Mouse (Mus musculus): ENCODE measurements around the gene LTO1.
"Not testable (repeated sequence)": the region's sequence is repeated elsewhere in the genome, so short reads cannot be mapped to it uniquely, and the experiment has no call there.

Gene LTO1

GRCm38 (mm10) chr7:144914948-144915750 is at the start of gene LTO1:
TSS of gene LTO1 (plus strand) at chr7:144915100.
- in situ Hi-C loops (cut with MboI, MseI), result no loop called here

- in situ Hi-C loops (cut with MboI, MseI), result no loop called here
Observed at GRCm38 (mm10) chr7:144867161-144867560, 47.7 kb upstream of the LTO1 start.

GRCm38 (mm10) chr7:144867602-144868001 is 47.3 kb upstream of the LTO1 start:
- in situ Hi-C loops (cut with MboI, MseI), result no loop called here

- in situ Hi-C loops (cut with MboI, MseI), result no loop called here
Observed at GRCm38 (mm10) chr7:144872420-144872819, 42.5 kb upstream of the LTO1 start.

GRCm38 (mm10) chr7:144873160-144873559 is 41.7 kb upstream of the LTO1 start:
- in situ Hi-C loops (cut with MboI, MseI), result no loop called here

GRCm38 (mm10) chr7:144874226-144874625 is 40.7 kb upstream of the LTO1 start:
- in situ Hi-C loops (cut with MboI, MseI), result no loop called here

- in situ Hi-C loops (cut with MboI, MseI), result no loop called here
Observed at GRCm38 (mm10) chr7:144878401-144878800, 36.5 kb upstream of the LTO1 start.

- in situ Hi-C loops (cut with MboI, MseI), result no loop called here
Observed at GRCm38 (mm10) chr7:144883106-144883505, 31.8 kb upstream of the LTO1 start.

GRCm38 (mm10) chr7:144887672-144888071 is 27.2 kb upstream of the LTO1 start:
- in situ Hi-C loops (cut with MboI, MseI), result no loop called here

- in situ Hi-C loops (cut with MboI, MseI), result no loop called here
Observed at GRCm38 (mm10) chr7:144888564-144889299, 26.2 kb upstream of the LTO1 start.

GRCm38 (mm10) chr7:144890661-144891060 is 24.2 kb upstream of the LTO1 start:
- in situ Hi-C loops (cut with MboI, MseI), result not testable (repeated sequence)

- in situ Hi-C loops (cut with MboI, MseI), result no loop called here
Observed at GRCm38 (mm10) chr7:144891863-144892262, 23.0 kb upstream of the LTO1 start.

GRCm38 (mm10) chr7:144892322-144892721 is 22.6 kb upstream of the LTO1 start:
- in situ Hi-C loops (cut with MboI, MseI), result no loop called here

GRCm38 (mm10) chr7:144894191-144894590 is 20.7 kb upstream of the LTO1 start:
- in situ Hi-C loops (cut with MboI, MseI), result no loop called here

GRCm38 (mm10) chr7:144894706-144895105 is 20.2 kb upstream of the LTO1 start:
- in situ Hi-C loops (cut with MboI, MseI), result no loop called here

GRCm38 (mm10) chr7:144895305-144896111 is 19.4 kb upstream of the LTO1 start:
- in situ Hi-C loops (cut with MboI, MseI), result no loop called here

- in situ Hi-C loops (cut with MboI, MseI), result no loop called here
Observed at GRCm38 (mm10) chr7:144896294-144897218, 18.3 kb upstream of the LTO1 start, which contains the start of gene Fgf15. TSS of gene Fgf15 (plus strand) at chr7:144896531.

- in situ Hi-C loops (cut with MboI, MseI), result no loop called here
Observed at GRCm38 (mm10) chr7:144898506-144898905, 16.4 kb upstream of the LTO1 start.

- in situ Hi-C loops (cut with MboI, MseI), result not testable (repeated sequence)
Observed at GRCm38 (mm10) chr7:144905514-144905913, 9.4 kb upstream of the LTO1 start.

GRCm38 (mm10) chr7:144906708-144907397 is 8.0 kb upstream of the LTO1 start:
- in situ Hi-C loops (cut with MboI, MseI), result no loop called here
